Comparison of ENCODE assay signal across 8 mouse cellular contexts in genomic region chr6:88873965-88874867, GRCm38 (mm10). TPM values are rescaled to one million over a fixed set of nuclear protein-coding genes. Genes with fewer than 3 reads are reported as not detected.
DNase-seq lines count a peak whose midpoint lies in the region; ATAC-seq and TF ChIP-seq lines count a peak whose summit lies in the region.

No protein-coding gene starts in this region.

- peak; percentile 30 for ATAC-seq in heart, embryonic 14.5 days (ENCODE audit: insufficient number of reproducible peaks, insufficient read depth, low FRiP score, low read depth)
- ATAC-seq in embryonic facial prominence, embryonic 12.5 days (ENCODE audit: insufficient number of reproducible peaks, insufficient read depth, low FRiP score, low TSS enrichment), result peak; percentile 48
- peak; percentile 56 for ATAC-seq in intestine, embryonic 14.5 days (replicated peaks; ENCODE audit: low FRiP score, low TSS enrichment, low read depth)
- peak; percentile 26; the same call in 1 of the 2 replicates for ATAC-seq in megakaryocyte progenitor cell, adult 5-6 weeks (replicated peaks; ENCODE audit: poor library complexity)
- peak; percentile 45 for ATAC-seq in stomach, embryonic 15.5 days (ENCODE audit: insufficient read depth, low FRiP score, low read depth)

- no peak for DNase-seq in heart, adult 11 months
- DNase-seq in intestine, embryonic 14.5 days (ENCODE audit: low spot score), result peak; percentile 75
- no peak for DNase-seq in natural killer cell, adult 2 months (ENCODE audit: low spot score in 2 of 2)

- TF ChIP-seq POLR2A in bone marrow macrophage, adult 2 months (IDR thresholded peaks at IDR 0.05; ENCODE audit: borderline replicate concordance, low read depth, low read length), result no peak

- peaks cover 3 to 4% of the 10 kb centered on the region in 2 experiments; a peak in 2 of 4 replicates for H3K4me1 ChIP-seq in heart, embryonic 14.5 days (ENCODE audit: control insufficient read depth in 2 of 2, insufficient read depth in 2 of 2, low read length in 2 of 2)
- peaks cover 4% of the 10 kb centered on the region; the same call in 1 of the 2 replicates for H3K4me1 ChIP-seq in bone marrow macrophage, adult 2 months (ENCODE audit: control insufficient read depth, insufficient read depth, low read length)
- peaks cover 29% of the 10 kb centered on the region for H3K4me1 ChIP-seq in embryonic facial prominence, embryonic 12.5 days
- peaks cover 16% of the 10 kb centered on the region for H3K4me1 ChIP-seq in intestine, embryonic 14.5 days (replicated peaks; ENCODE audit: control insufficient read depth, insufficient read depth, low read length)
- H3K4me1 ChIP-seq in stomach, embryonic 15.5 days, result peaks cover 10% of the 10 kb centered on the region; the same call in 1 of the 2 replicates

- peak overlapping the region; percentile 73 to 75 for H3K4me3 ChIP-seq in heart, embryonic 14.5 days (ENCODE audit: control insufficient read depth in 1 of 2, insufficient read depth in 1 of 2, low read depth in 1 of 2, low read length in 2 of 2)
- peak overlapping the region; percentile 37 for H3K4me3 ChIP-seq in bone marrow macrophage, adult 2 months (ENCODE audit: insufficient read depth, low read length)
- peak overlapping the region; percentile 87 for H3K4me3 ChIP-seq in embryonic facial prominence, embryonic 12.5 days
- H3K4me3 ChIP-seq in intestine, embryonic 14.5 days (ENCODE audit: low read depth, low read length), result peak overlapping the region; percentile 72
- peak overlapping the region; percentile 72 for H3K4me3 ChIP-seq in stomach, embryonic 15.5 days (replicated peaks)

- H3K27ac ChIP-seq in heart, embryonic 14.5 days (replicated peaks in 1 of 2; ENCODE audit: control insufficient read depth in 1 of 2, insufficient read depth in 1 of 2, low read depth in 2 of 2, low read length in 2 of 2), result no peak overlapping the region
- H3K27ac ChIP-seq in bone marrow macrophage, adult 2 months (ENCODE audit: insufficient read depth, low read depth, low read length), result no peak overlapping the region
- peak overlapping the region; percentile 74; the same call in 1 of the 2 replicates for H3K27ac ChIP-seq in embryonic facial prominence, embryonic 12.5 days
- H3K27ac ChIP-seq in intestine, embryonic 14.5 days (ENCODE audit: low read depth), result peak overlapping the region; percentile 33; the same call in 1 of the 2 replicates
- H3K27ac ChIP-seq in stomach, embryonic 15.5 days, result no peak overlapping the region

- peaks cover 18% of the 10 kb centered on the region for H3K27me3 ChIP-seq in heart, embryonic 14.5 days (ENCODE audit: control insufficient read depth, insufficient read depth, low read length)
- H3K27me3 ChIP-seq in embryonic facial prominence, embryonic 12.5 days, result peaks cover 6% of the 10 kb centered on the region; the same call in 1 of the 2 replicates
- H3K27me3 ChIP-seq in intestine, embryonic 14.5 days (replicated peaks; ENCODE audit: control insufficient read depth, insufficient read depth, low read length), result 0 out of 2 replicates have a peak, but pooled peaks cover 7% of the 10 kb centered on the region
- H3K27me3 ChIP-seq in stomach, embryonic 15.5 days (replicated peaks), result peaks cover 10% of the 10 kb centered on the region; the same call in 1 of the 2 replicates

- no peaks in the 10 kb centered on the region for H3K36me3 ChIP-seq in heart, embryonic 14.5 days (ENCODE audit: control insufficient read depth, insufficient read depth, low read length)
- no peaks in the 10 kb centered on the region for H3K36me3 ChIP-seq in embryonic facial prominence, embryonic 12.5 days
- H3K36me3 ChIP-seq in intestine, embryonic 14.5 days (ENCODE audit: control insufficient read depth, insufficient read depth, low read length), result no peaks in the 10 kb centered on the region
- H3K36me3 ChIP-seq in stomach, embryonic 15.5 days, result no peaks in the 10 kb centered on the region

- no peaks in the 10 kb centered on the region for H3K9me3 ChIP-seq in heart, embryonic 14.5 days (ENCODE audit: control insufficient read depth, low read length)
- no peaks in the 10 kb centered on the region for H3K9me3 ChIP-seq in embryonic facial prominence, embryonic 12.5 days
- H3K9me3 ChIP-seq in intestine, embryonic 14.5 days (ENCODE audit: control insufficient read depth, low read length), result no peaks in the 10 kb centered on the region
- H3K9me3 ChIP-seq in stomach, embryonic 15.5 days, result no peaks in the 10 kb centered on the region

- H3K9ac ChIP-seq in heart, embryonic 14.5 days (ENCODE audit: low read length), result peak overlapping the region; percentile 80
- H3K9ac ChIP-seq in embryonic facial prominence, embryonic 12.5 days, result peak overlapping the region; percentile 89
- H3K9ac ChIP-seq in intestine, embryonic 14.5 days (ENCODE audit: low read length), result peak overlapping the region; percentile 74
- peak overlapping the region; percentile 66 for H3K9ac ChIP-seq in stomach, embryonic 15.5 days

- H3K4me2 ChIP-seq in heart, embryonic 14.5 days (ENCODE audit: low read length), result peak overlapping the region; percentile 99
- H3K4me2 ChIP-seq in embryonic facial prominence, embryonic 12.5 days (replicated peaks), result peak overlapping the region; percentile 95
- peak overlapping the region; percentile 96 for H3K4me2 ChIP-seq in intestine, embryonic 14.5 days (ENCODE audit: low read length)
- H3K4me2 ChIP-seq in stomach, embryonic 15.5 days, result peak overlapping the region; percentile 98

- no peak for TF ChIP-seq CTCF in bone marrow macrophage, adult 2 months (IDR thresholded peaks at IDR 0.05; ENCODE audit: low read depth, low read length)

- WGBS in heart, embryonic 14.5 days, result 5% methylated on average over 69 of the region's 74 CpGs
- WGBS in embryonic facial prominence, embryonic 12.5 days, result 2% methylated on average over 74 of the region's 74 CpGs
- 2% methylated on average over 74 of the region's 74 CpGs for WGBS in intestine, embryonic 14.5 days
- WGBS in stomach, embryonic 15.5 days, result 3% methylated on average over 69 of the region's 74 CpGs

RNA-seq across cellular contexts. Expression of gene Podxl2, which starts 0.6 kb away (rescaled TPM):
- 49.9 and 51.6 TPM in 2 replicates for polyA plus RNA-seq in heart, embryonic 14.5 days (2014; fragmentation: Nextera tagmentation; extraction: Ambion mirVana)
- 1.9 TPM in 1 of 2 replicates, not detected in the other for polyA plus RNA-seq in bone marrow macrophage, adult 2 months (2012; ENCODE audit: insufficient read depth, insufficient read length, missing spikeins)
- 138 and 153 TPM in 2 replicates for polyA plus RNA-seq in embryonic facial prominence, embryonic 12.5 days (2016; fragmentation: Nextera tagmentation; extraction: Ambion mirVana)
- 68.0 and 71.4 TPM in 2 replicates for polyA plus RNA-seq in intestine, embryonic 14.5 days (2014; fragmentation: Nextera tagmentation; extraction: Ambion mirVana)
- total RNA-seq in megakaryocyte progenitor cell, adult 5-6 weeks (2015), result 0.15 TPM in 1 of 2 replicates, not detected in the other
- 0.41 and 0.92 TPM in 2 replicates for total RNA-seq in megakaryocyte progenitor cell, adult 5-6 weeks (2017)
- polyA plus RNA-seq in stomach, embryonic 15.5 days (2015; fragmentation: Nextera tagmentation; extraction: Ambion mirVana), result 62.5 and 72.3 TPM in 2 replicates

RNA-seq across cellular contexts. Expression of gene Mcm2, which starts 24.4 kb away (rescaled TPM):
- polyA plus RNA-seq in heart, embryonic 14.5 days (2014; fragmentation: Nextera tagmentation; extraction: Ambion mirVana), result 79.2 and 83.9 TPM in 2 replicates
- 11.1 and 12.7 TPM in 2 replicates for polyA plus RNA-seq in bone marrow macrophage, adult 2 months (2012; ENCODE audit: insufficient read depth, insufficient read length, missing spikeins)
- 169 and 171 TPM in 2 replicates for polyA plus RNA-seq in embryonic facial prominence, embryonic 12.5 days (2016; fragmentation: Nextera tagmentation; extraction: Ambion mirVana)
- polyA plus RNA-seq in intestine, embryonic 14.5 days (2014; fragmentation: Nextera tagmentation; extraction: Ambion mirVana), result 139 and 152 TPM in 2 replicates
- total RNA-seq in megakaryocyte progenitor cell, adult 5-6 weeks (2015), result 103 and 107 TPM in 2 replicates
- total RNA-seq in megakaryocyte progenitor cell, adult 5-6 weeks (2017), result 150 and 151 TPM in 2 replicates
- 105 and 110 TPM in 2 replicates for polyA plus RNA-seq in stomach, embryonic 15.5 days (2015; fragmentation: Nextera tagmentation; extraction: Ambion mirVana)

RNA-seq across cellular contexts. Expression of gene Tpra1, which starts 27.8 kb away (rescaled TPM):
- 36.8 and 39.5 TPM in 2 replicates for polyA plus RNA-seq in heart, embryonic 14.5 days (2014; fragmentation: Nextera tagmentation; extraction: Ambion mirVana)
- 72.9 and 86.3 TPM in 2 replicates for polyA plus RNA-seq in bone marrow macrophage, adult 2 months (2012; ENCODE audit: insufficient read depth, insufficient read length, missing spikeins)
- polyA plus RNA-seq in embryonic facial prominence, embryonic 12.5 days (2016; fragmentation: Nextera tagmentation; extraction: Ambion mirVana), result 86.3 and 90.6 TPM in 2 replicates
- polyA plus RNA-seq in intestine, embryonic 14.5 days (2014; fragmentation: Nextera tagmentation; extraction: Ambion mirVana), result 54.0 and 59.6 TPM in 2 replicates
- 24.3 and 26.1 TPM in 2 replicates for total RNA-seq in megakaryocyte progenitor cell, adult 5-6 weeks (2015)
- total RNA-seq in megakaryocyte progenitor cell, adult 5-6 weeks (2017), result 28.4 and 32.8 TPM in 2 replicates
- 60.1 and 67.3 TPM in 2 replicates for polyA plus RNA-seq in stomach, embryonic 15.5 days (2015; fragmentation: Nextera tagmentation; extraction: Ambion mirVana)

RNA-seq across cellular contexts. Expression of gene Abtb1, which starts 32.4 kb away (rescaled TPM):
- 20.9 and 22.3 TPM in 2 replicates for polyA plus RNA-seq in heart, embryonic 14.5 days (2014; fragmentation: Nextera tagmentation; extraction: Ambion mirVana)
- 33.6 and 40.7 TPM in 2 replicates for polyA plus RNA-seq in bone marrow macrophage, adult 2 months (2012; ENCODE audit: insufficient read depth, insufficient read length, missing spikeins)
- polyA plus RNA-seq in embryonic facial prominence, embryonic 12.5 days (2016; fragmentation: Nextera tagmentation; extraction: Ambion mirVana), result 28.8 and 33.7 TPM in 2 replicates
- polyA plus RNA-seq in intestine, embryonic 14.5 days (2014; fragmentation: Nextera tagmentation; extraction: Ambion mirVana), result 21.8 and 23.0 TPM in 2 replicates
- 7.8 and 9.5 TPM in 2 replicates for total RNA-seq in megakaryocyte progenitor cell, adult 5-6 weeks (2015)
- total RNA-seq in megakaryocyte progenitor cell, adult 5-6 weeks (2017), result 40.1 and 40.7 TPM in 2 replicates
- polyA plus RNA-seq in stomach, embryonic 15.5 days (2015; fragmentation: Nextera tagmentation; extraction: Ambion mirVana), result 29.8 and 31.5 TPM in 2 replicates

Comparison
In these comparisons a context has a peak if more than half of its experiments do, and no peak if none do; other contexts are left out.
1. H3K27ac ChIP-seq: peak in embryonic facial prominence, embryonic 12.5 days (single experiment) and intestine, embryonic 14.5 days (single experiment); none in heart, embryonic 14.5 days (0 of 2), bone marrow macrophage, adult 2 months (single experiment) and stomach, embryonic 15.5 days (single experiment).
2. H3K4me3 ChIP-seq: peak in every context shown above with its lines; median percentile 87 in embryonic facial prominence, embryonic 12.5 days; 74 in heart, embryonic 14.5 days; 72 in intestine, embryonic 14.5 days; 72 in stomach, embryonic 15.5 days; 37 in bone marrow macrophage, adult 2 months.
3. RNA of gene Podxl2, which starts 0.6 kb away (polyA plus RNA-seq): 138 to 153 TPM in embryonic facial prominence, embryonic 12.5 days, 62.5 to 72.3 TPM in stomach, embryonic 15.5 days, 68.0 to 71.4 TPM in intestine, embryonic 14.5 days and 49.9 to 51.6 TPM in heart, embryonic 14.5 days; 1.9 TPM in bone marrow macrophage, adult 2 months; every median in the first group is over 10 times any median in the second.
4. Peak in every context shown above with its lines, with median percentiles within 50 percentile points of each other: ATAC-seq, H3K4me2 ChIP-seq and H3K9ac ChIP-seq.